Mouse (Mus musculus) thymus, adult 2 months (tissue): ENCODE measurements around the gene Lrrc4c.

Source experiments
- CTCF ChIP-seq: fragments of 200-500 bp; IDR thresholded peaks from 2 replicates; pipeline ENCODE4 v1.5.1; 2012; ENCODE audit warnings: mild to moderate bottlenecking, control low read depth, low read length, moderate library complexity, borderline replicate concordance; ENCODE audit not compliant: control insufficient read depth, poor library complexity, insufficient read depth; ENCODE audit errors: extremely low read depth
- POLR2A ChIP-seq: fragments of 200-500 bp; IDR thresholded peaks from 2 replicates; pipeline ENCODE4 v1.6.1; 2012; ENCODE audit warnings: mild to moderate bottlenecking, low read length, control low read depth, moderate library complexity; ENCODE audit not compliant: control insufficient read depth, poor library complexity, insufficient read depth; ENCODE audit errors: extremely low read depth

- TF ChIP-seq CTCF (no peak), POLR2A (no peak)
These were observed 1145.6 kb downstream of the Lrrc4c start for GRCm38 (mm10) chr2:97463573-97463972.
